Mouse (Mus musculus) G1E (cell line): ENCODE data around the gene Ccl6.

Source experiments
- CTCF ChIP-seq: IDR thresholded peaks from 2 replicates; pipeline ENCODE4 v1.5.1; 2012; ENCODE audit warnings: low read depth, low read length, inconsistent platforms, mixed read lengths
- GATA1 ChIP-seq: IDR thresholded peaks from 2 replicates; pipeline ENCODE4 v1.6.1; 2012; ENCODE audit warnings: borderline replicate concordance, low read length, inconsistent platforms, mixed read lengths
- TAL1 ChIP-seq: conservative IDR thresholded peaks from 2 replicates; pipeline ENCODE4 v1.6.1; 2012; ENCODE audit warnings: low read depth, low read length, inconsistent platforms, mixed read lengths

DNA sequence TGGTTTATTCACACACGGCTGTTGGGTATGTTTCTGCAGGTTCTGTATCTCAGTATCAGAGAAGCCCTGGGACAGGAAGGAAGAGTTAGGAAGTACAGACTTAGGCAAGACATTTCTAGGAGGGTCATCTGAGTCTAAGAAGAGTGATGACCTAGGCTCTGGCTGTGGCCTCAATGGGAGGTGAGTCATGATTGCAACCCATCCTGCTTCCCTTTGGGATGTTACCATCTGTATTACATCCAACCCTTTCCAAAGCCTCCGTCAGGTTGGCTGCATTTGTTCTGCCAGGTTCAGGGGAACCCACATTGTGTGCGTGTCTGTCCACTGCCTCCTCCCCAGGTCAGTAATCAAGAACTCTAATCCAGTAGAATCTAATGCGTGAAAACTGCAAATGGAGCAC is 11.8 kb upstream of the Ccl6 start:
- TF ChIP-seq CTCF (no peak), GATA1 (no peak), TAL1 (no peak)
